Mouse (Mus musculus) forebrain, embryonic 14.5 days (tissue): ENCODE data around the gene Cryz. TPM values are rescaled to one million over a fixed set of nuclear protein-coding genes. Genes with fewer than 3 reads are reported as not detected.

ENCODE experiments used
- ATAC-seq: fragments of 200-750 bp; cut with Nextera tagmentation; 2 replicates; pipeline ENCODE4 v1.8.0; 2017; ENCODE audit warnings: mild to moderate bottlenecking, moderate library complexity
- DNase-seq: peaks from one replicate; pipeline ENCODE4 v3.0.0-alpha.2; 2015; ENCODE audit warnings: low spot score
- H3K27ac ChIP-seq: fragments of 300-500 bp; sonication (generic); 2 replicates; pipeline ENCODE4 v1.5.1; 2014; ENCODE audit warnings: low read depth, mild to moderate bottlenecking, control low read depth, low read length, moderate library complexity
- H3K27me3 ChIP-seq: fragments of 300-500 bp; sonication (generic); replicated peaks from 2 replicates; pipeline ENCODE4 v1.6.1; 2014; ENCODE audit warnings: low read length, control low read depth, mixed read lengths; ENCODE audit not compliant: control insufficient read depth, insufficient read depth
- H3K36me3 ChIP-seq: fragments of 300-500 bp; sonication (generic); 2 replicates; pipeline ENCODE4 v1.6.1; 2014; ENCODE audit warnings: low read length, control low read depth; ENCODE audit not compliant: control insufficient read depth, insufficient read depth
- H3K4me1 ChIP-seq: fragments of 300-500 bp; sonication (generic); 2 replicates; pipeline ENCODE4 v1.6.1; 2014; ENCODE audit warnings: antibody characterized with exemption, low read length, control low read depth; ENCODE audit not compliant: control insufficient read depth, insufficient read depth
- H3K4me2 ChIP-seq: fragments of 300-500 bp; sonication (generic); 2 replicates; pipeline ENCODE4 v1.6.1; 2014; ENCODE audit warnings: mild to moderate bottlenecking, control low read depth, low read length
- H3K4me3 ChIP-seq: fragments of 300-500 bp; sonication (generic); 2 replicates; pipeline ENCODE4 v1.5.1; 2014; ENCODE audit warnings: low read depth, low read length, control low read depth
- H3K9ac ChIP-seq: fragments of 300-500 bp; sonication (generic); 2 replicates; pipeline ENCODE4 v1.6.1; 2014; ENCODE audit warnings: mild to moderate bottlenecking, low read length, control low read depth, moderate library complexity
- H3K9me3 ChIP-seq: fragments of 300-500 bp; sonication (generic); replicated peaks from 2 replicates; pipeline ENCODE4 v1.6.1; 2016; ENCODE audit warnings: low read length, control low read depth, mixed read lengths; ENCODE audit not compliant: control insufficient read depth
- WGBS: fragments of 180-500 bp; shearing (Covaris S2); extraction: QIAGEN DNeasy Blood & Tissue Kit; methylation state at CpG from one replicate; pipeline ENCODE4 v1.1.7; 2014; 5-methylcytosine and 5-hydroxymethylcytosine counted together
- polyA plus RNA-seq: library from polyadenylated mRNA; unstranded; fragments of >200 nt; fragmentation: Nextera tagmentation; extraction: Ambion mirVana; gene quantifications from 2 replicates; pipeline ENCODE4 v1.2.1, GENCODE M21; 2014

The Cryz gene
- polyA plus RNA-seq, 1 experiment from 2014 or later, result 12.8 TPM

- DNase-seq, result no peak
- H3K4me1 ChIP-seq, result peaks cover 6% of the 10 kb centered on the region; the same call in 1 of the 2 replicates
- H3K4me2 ChIP-seq, result no peak overlapping the region
- no peak overlapping the region for H3K9ac ChIP-seq
- 43% methylated on average over 5 of the region's 5 CpGs for WGBS
- H3K9me3 ChIP-seq, result no peaks in the 10 kb centered on the region
- no peak overlapping the region for H3K27ac ChIP-seq
- ATAC-seq, result peak; percentile 28; the same call in 1 of the 2 replicates
- H3K4me3 ChIP-seq, result no peak overlapping the region
- no peaks in the 10 kb centered on the region for H3K27me3 ChIP-seq
- H3K36me3 ChIP-seq, result no peaks in the 10 kb centered on the region
These were observed 56.9 kb downstream of the Cryz start for GRCm38 (mm10) chr3:154653454-154653853.

- no peaks in the 10 kb centered on the region for H3K27me3 ChIP-seq
- H3K4me3 ChIP-seq, result no peak overlapping the region
- no peak overlapping the region for H3K27ac ChIP-seq
- no peak overlapping the region for H3K4me2 ChIP-seq
- no peaks in the 10 kb centered on the region for H3K36me3 ChIP-seq
- 83% methylated on average over 6 of the region's 6 CpGs for WGBS
- H3K4me1 ChIP-seq, result peaks cover 6% of the 10 kb centered on the region; the same call in 1 of the 2 replicates
- no peak overlapping the region for H3K9ac ChIP-seq
- DNase-seq (no peak), ATAC-seq (no peak)
- no peaks in the 10 kb centered on the region for H3K9me3 ChIP-seq
These were observed 57.8 kb downstream of the Cryz start for GRCm38 (mm10) chr3:154654284-154654683.

GRCm38 (mm10) chr3:154654901-154655300 lies 58.4 kb downstream of the Cryz start:
- H3K36me3 ChIP-seq, result no peaks in the 10 kb centered on the region
- no peaks in the 10 kb centered on the region for H3K27me3 ChIP-seq
- ATAC-seq, result no peak
- no peak overlapping the region for H3K4me3 ChIP-seq
- 88% methylated on average over 12 of the region's 12 CpGs for WGBS
- H3K4me2 ChIP-seq, result no peak overlapping the region
- no peak overlapping the region for H3K27ac ChIP-seq
- H3K4me1 ChIP-seq, result peaks cover 6% of the 10 kb centered on the region; the same call in 1 of the 2 replicates
- H3K9ac ChIP-seq, result no peak overlapping the region
- DNase-seq, result no peak
- no peaks in the 10 kb centered on the region for H3K9me3 ChIP-seq

GRCm38 (mm10) chr3:154655711-154656110 lies 59.2 kb downstream of the Cryz start:
- no peak for ATAC-seq
- Histone ChIP-seq H3K9me3 (no peaks in the 10 kb centered on the region), H3K4me1 (peaks cover 6% of the 10 kb centered on the region; the same call in 1 of the 2 replicates), H3K4me3 (no peak overlapping the region), H3K27me3 (no peaks in the 10 kb centered on the region), H3K36me3 (no peaks in the 10 kb centered on the region), H3K4me2 (no peak overlapping the region), H3K9ac (no peak overlapping the region), H3K27ac (no peak overlapping the region)
- WGBS, result 91% methylated on average over 5 of the region's 5 CpGs
- no peak for DNase-seq

- H3K36me3 ChIP-seq, result no peaks in the 10 kb centered on the region
- DNase-seq (peak; percentile 29), ATAC-seq (peak; percentile 3; the same call in 1 of the 2 replicates)
- H3K9ac ChIP-seq, result peak within 1 kb of the TSS; percentile 65
- peak within 1 kb of the TSS; percentile 74 for H3K27ac ChIP-seq
- 13% methylated on average over 7 of the region's 7 CpGs for WGBS
- no peaks in the 10 kb centered on the region for H3K9me3 ChIP-seq
- peak within 1 kb of the TSS; percentile 39 for H3K4me3 ChIP-seq
- peaks cover 17% of the 10 kb centered on the region for H3K4me1 ChIP-seq
- H3K4me2 ChIP-seq, result peak within 1 kb of the TSS; percentile 76
- H3K27me3 ChIP-seq, result no peaks in the 10 kb centered on the region
These were observed 67.0 kb downstream of the Cryz start, which contains the start of gene Erich3 for GRCm38 (mm10) chr3:154663545-154663944. TSS of gene Erich3 (plus strand) at chr3:154663859.

- 5% methylated on average over 22 of the region's 27 CpGs for WGBS
- ATAC-seq, result peak; percentile 92
- DNase-seq, result peak; percentile 80
These were observed 67.6 kb downstream of the Cryz start for GRCm38 (mm10) chr3:154663976-154664581.

GRCm38 (mm10) chr3:154664636-154665035 lies 68.1 kb downstream of the Cryz start:
- Histone ChIP-seq H3K9ac (peak overlapping the region; percentile 65), H3K9me3 (no peaks in the 10 kb centered on the region), H3K4me2 (peak overlapping the region; percentile 76), H3K4me1 (peaks cover 17% of the 10 kb centered on the region), H3K27ac (peak overlapping the region; percentile 74; the same call in 1 of the 2 replicates), H3K27me3 (no peaks in the 10 kb centered on the region), H3K4me3 (peak overlapping the region; percentile 39), H3K36me3 (no peaks in the 10 kb centered on the region)
- no peak for DNase-seq
- ATAC-seq, result 0 out of 2 replicates have a peak, but pooled peaks have one; percentile 6
- WGBS, result 43% methylated on average over 4 of the region's 4 CpGs

More at GRCm38 (mm10) chr3:154663976-154664581, 67.6 kb downstream of the Cryz start:
- Histone ChIP-seq H3K4me2 (peak overlapping the region; percentile 76), H3K27me3 (no peaks in the 10 kb centered on the region), H3K36me3 (no peaks in the 10 kb centered on the region), H3K4me1 (peaks cover 17% of the 10 kb centered on the region), H3K4me3 (peak overlapping the region; percentile 39), H3K9ac (peak overlapping the region; percentile 65), H3K9me3 (no peaks in the 10 kb centered on the region), H3K27ac (peak overlapping the region; percentile 74)

- H3K36me3 ChIP-seq, result no peaks in the 10 kb centered on the region
- DNase-seq (no peak), ATAC-seq (no peak)
- H3K4me1 ChIP-seq, result peaks cover 15% of the 10 kb centered on the region
- H3K9me3 ChIP-seq, result no peaks in the 10 kb centered on the region
- H3K27ac ChIP-seq, result no peak overlapping the region
- H3K9ac ChIP-seq, result no peak overlapping the region
- WGBS, result 88% methylated on average over 3 of the region's 3 CpGs
- no peak overlapping the region for H3K4me3 ChIP-seq
- no peak overlapping the region for H3K4me2 ChIP-seq
- no peaks in the 10 kb centered on the region for H3K27me3 ChIP-seq
These were observed 72.0 kb downstream of the Cryz start for GRCm38 (mm10) chr3:154668485-154668884.

- Histone ChIP-seq H3K27ac (no peak overlapping the region), H3K9me3 (no peaks in the 10 kb centered on the region), H3K9ac (no peak overlapping the region), H3K36me3 (no peaks in the 10 kb centered on the region), H3K4me3 (no peak overlapping the region), H3K4me1 (no peaks in the 10 kb centered on the region), H3K4me2 (no peak overlapping the region), H3K27me3 (no peaks in the 10 kb centered on the region)
- ATAC-seq (no peak), DNase-seq (no peak)
- 85% methylated on average over 6 of the region's 6 CpGs for WGBS
These were observed 74.1 kb downstream of the Cryz start for GRCm38 (mm10) chr3:154670584-154670983.
